Mouse (Mus musculus) forebrain, embryonic 11.5 days (tissue): ENCODE data around the gene 1700015G11Rik. TPM values are rescaled to one million over a fixed set of nuclear protein-coding genes. Genes with fewer than 3 reads are reported as not detected.

Experiments
- ATAC-seq: fragments of 200-750 bp; cut with Nextera tagmentation; replicated peaks from 2 replicates; pipeline ENCODE4 v1.8.0; 2017; ENCODE audit warnings: moderate TSS enrichment; ENCODE audit not compliant: low FRiP score
- DNase-seq: peaks from one replicate; pipeline ENCODE4 v3.0.0-alpha.2; 2017; ENCODE audit warnings: low spot score
- H3K27ac ChIP-seq: fragments of 300-500 bp; sonication (generic); 2 replicates; pipeline ENCODE4 v1.5.1; 2014; ENCODE audit warnings: low read depth, low read length
- H3K27me3 ChIP-seq: fragments of 300-500 bp; sonication (generic); 2 replicates; pipeline ENCODE4 v1.6.1; 2014; ENCODE audit warnings: mild to moderate bottlenecking, low read length, mixed read lengths; ENCODE audit not compliant: control insufficient read depth, insufficient read depth
- H3K36me3 ChIP-seq: fragments of 300-500 bp; sonication (generic); 2 replicates; pipeline ENCODE4 v1.6.1; 2014; ENCODE audit warnings: mild to moderate bottlenecking, low read length, moderate library complexity, mixed read lengths; ENCODE audit not compliant: control insufficient read depth, insufficient read depth
- H3K4me1 ChIP-seq: fragments of 300-500 bp; sonication (generic); replicated peaks from 2 replicates; pipeline ENCODE4 v1.6.1; 2014; ENCODE audit warnings: low read length, mixed read lengths; ENCODE audit not compliant: control insufficient read depth, insufficient read depth
- H3K4me2 ChIP-seq: fragments of 300-500 bp; sonication (generic); 2 replicates; pipeline ENCODE4 v1.6.1; 2014; ENCODE audit warnings: low read depth, mild to moderate bottlenecking, low read length, moderate library complexity, mixed read lengths; ENCODE audit not compliant: severe bottlenecking
- H3K4me3 ChIP-seq: fragments of 300-500 bp; sonication (generic); 2 replicates; pipeline ENCODE4 v1.5.1; 2014; ENCODE audit warnings: low read depth, low read length
- H3K9ac ChIP-seq: fragments of 300-500 bp; sonication (generic); 2 replicates; pipeline ENCODE4 v1.6.1; 2014; ENCODE audit warnings: low read length
- H3K9me3 ChIP-seq: fragments of 300-500 bp; sonication (generic); 2 replicates; pipeline ENCODE4 v1.6.1; 2016; ENCODE audit warnings: low read length, mixed read lengths; ENCODE audit not compliant: control insufficient read depth
- WGBS: fragments of 180-500 bp; shearing (Covaris S2); extraction: QIAGEN DNeasy Blood & Tissue Kit; methylation state at CpG from one replicate; pipeline ENCODE4 v1.1.7; 2014; 5-methylcytosine and 5-hydroxymethylcytosine counted together
- polyA plus RNA-seq: library from polyadenylated mRNA; unstranded; fragments of >200 nt; fragmentation: Nextera tagmentation; extraction: Ambion mirVana; gene quantifications from 2 replicates; pipeline ENCODE4 v1.2.1, GENCODE M21; 2014

The 1700015G11Rik gene
- polyA plus RNA-seq, 1 experiment from 2014 or later: not detected

- Histone ChIP-seq H3K4me2 (no peak overlapping the region), H3K27ac (no peak overlapping the region), H3K27me3 (no peaks in the 10 kb centered on the region), H3K4me1 (no peaks in the 10 kb centered on the region), H3K4me3 (no peak overlapping the region), H3K9me3 (no peaks in the 10 kb centered on the region), H3K36me3 (no peaks in the 10 kb centered on the region), H3K9ac (no peak overlapping the region)
- DNase-seq (no peak), ATAC-seq (no peak)
- 82% methylated on average over 7 of the region's 7 CpGs for WGBS
These were observed 2.1 kb downstream of the 1700015G11Rik start for GRCm38 (mm10) chr7:52013457-52013856.

GRCm38 (mm10) chr7:52007138-52007537 is 8.4 kb downstream of the 1700015G11Rik start:
- no peak for DNase-seq
- WGBS: 92% methylated on average over 2 of the region's 2 CpGs
- no peak for ATAC-seq
- H3K36me3 ChIP-seq: no peaks in the 10 kb centered on the region
- no peak overlapping the region for H3K9ac ChIP-seq
- H3K27ac ChIP-seq: no peak overlapping the region
- no peaks in the 10 kb centered on the region for H3K27me3 ChIP-seq
- no peak overlapping the region for H3K4me3 ChIP-seq
- no peaks in the 10 kb centered on the region for H3K4me1 ChIP-seq
- H3K9me3 ChIP-seq: no peaks in the 10 kb centered on the region
- H3K4me2 ChIP-seq: no peak overlapping the region

DNA sequence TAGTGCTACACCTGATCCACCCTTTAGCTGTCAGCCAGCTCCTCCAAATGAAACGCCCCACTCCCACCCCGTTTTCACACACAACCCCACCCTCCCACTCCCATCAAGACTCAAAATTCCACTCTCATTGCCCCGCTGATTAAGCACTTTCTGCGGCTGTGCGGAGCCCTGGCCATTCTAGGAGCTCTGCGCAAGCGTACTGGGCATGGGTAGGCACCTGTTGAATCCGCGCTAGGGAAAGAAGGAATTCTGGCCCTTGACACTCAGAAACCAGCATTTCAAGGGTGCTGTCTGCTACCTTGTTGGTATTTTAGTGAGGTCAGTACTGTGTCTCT is 9.3 kb downstream of the 1700015G11Rik start:
- Histone ChIP-seq H3K27me3 (no peaks in the 10 kb centered on the region), H3K4me3 (peak overlapping the region; percentile 59), H3K4me2 (peak overlapping the region; percentile 56), H3K27ac (no peak overlapping the region), H3K36me3 (no peaks in the 10 kb centered on the region), H3K9me3 (no peaks in the 10 kb centered on the region), H3K4me1 (no peaks in the 10 kb centered on the region), H3K9ac (no peak overlapping the region)
- WGBS: 2% methylated on average over 9 of the region's 9 CpGs
- DNase-seq: no peak
- ATAC-seq: no peak

DNA sequence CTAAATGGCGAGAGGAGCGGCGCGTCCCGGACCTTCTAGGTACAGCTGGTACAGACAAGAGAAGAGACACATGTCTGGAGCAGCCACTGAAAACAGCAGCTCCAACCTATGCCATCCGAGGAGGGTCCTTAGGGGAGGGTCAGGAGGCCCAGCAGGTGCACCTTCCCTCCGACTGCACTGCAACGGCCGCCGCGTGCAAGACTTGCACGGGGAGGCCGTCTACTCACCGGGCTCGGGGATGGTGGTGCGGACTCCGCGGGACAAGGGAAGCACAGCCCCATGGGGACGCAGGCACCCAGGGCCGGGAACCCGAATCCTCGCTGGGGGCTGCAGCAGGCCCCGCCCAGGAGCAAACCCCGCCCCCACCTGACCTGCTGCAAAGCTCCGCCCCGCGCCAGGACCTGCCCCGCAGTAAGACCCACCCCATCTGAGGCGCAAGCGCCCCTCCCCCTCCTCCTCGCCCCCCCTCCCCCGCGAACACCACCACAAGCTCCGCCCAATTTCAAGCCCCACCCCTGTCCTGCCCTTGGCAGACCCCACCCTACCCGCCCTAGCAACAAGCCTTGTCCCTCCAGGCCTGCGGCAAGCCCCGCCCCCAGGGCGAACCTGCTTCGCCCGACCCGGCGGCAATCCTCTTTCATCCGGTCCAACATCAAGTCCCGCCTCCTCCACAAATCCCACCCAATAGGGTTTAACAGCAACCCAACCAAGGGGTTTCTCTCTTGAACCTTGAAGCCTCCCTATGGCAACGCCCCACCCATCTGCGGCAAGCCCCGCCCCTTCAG is 9.8 kb downstream of the 1700015G11Rik start, which contains the start of gene Svip:
Svip (minus strand) TSS at position 508 of the 785 bp plus-strand sequence.
- Histone ChIP-seq H3K4me3 (peak within 1 kb of the TSS; percentile 59), H3K27ac (0 out of 2 replicates have a peak within 1 kb of the TSS, but pooled peaks have one; percentile 37), H3K4me1 (no peaks in the 10 kb centered on the region), H3K9me3 (no peaks in the 10 kb centered on the region), H3K36me3 (no peaks in the 10 kb centered on the region), H3K9ac (peak within 1 kb of the TSS; percentile 62), H3K4me2 (peak within 1 kb of the TSS; percentile 56), H3K27me3 (no peaks in the 10 kb centered on the region)
- peak; percentile 96 for ATAC-seq
- peak; percentile 96 for DNase-seq
- under 1% methylated on average over 45 of the region's 47 CpGs for WGBS

DNA sequence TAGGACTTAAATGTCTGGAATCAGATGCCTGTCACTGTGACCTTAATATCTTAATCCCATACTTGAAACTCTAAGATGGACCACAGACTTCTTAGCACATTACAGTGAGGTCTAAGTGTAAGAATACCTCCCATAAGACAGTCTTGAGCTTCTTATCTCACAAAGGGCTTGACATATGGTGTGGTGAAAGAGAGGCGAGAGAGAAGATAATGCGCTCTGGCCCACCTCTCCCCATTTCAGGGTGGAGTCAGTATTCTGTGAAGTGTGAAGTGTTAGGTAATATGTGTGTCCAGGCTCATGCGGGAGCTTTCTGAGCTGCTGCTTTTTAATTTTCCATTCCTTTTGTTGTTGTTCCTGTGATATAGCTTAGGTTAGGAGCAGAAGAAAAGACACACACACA is 24.5 kb downstream of the 1700015G11Rik start:
- Histone ChIP-seq H3K36me3 (no peaks in the 10 kb centered on the region), H3K27me3 (no peaks in the 10 kb centered on the region), H3K4me2 (no peak overlapping the region), H3K4me3 (no peak overlapping the region), H3K4me1 (no peaks in the 10 kb centered on the region), H3K9ac (no peak overlapping the region), H3K27ac (no peak overlapping the region), H3K9me3 (no peaks in the 10 kb centered on the region)
- ATAC-seq (no peak), DNase-seq (no peak)
- 89% methylated on average over 3 of the region's 3 CpGs for WGBS

GRCm38 (mm10) chr7:51986909-51987308 is 28.6 kb downstream of the 1700015G11Rik start:
- Histone ChIP-seq H3K9ac (no peak overlapping the region), H3K4me3 (no peak overlapping the region)

DNA sequence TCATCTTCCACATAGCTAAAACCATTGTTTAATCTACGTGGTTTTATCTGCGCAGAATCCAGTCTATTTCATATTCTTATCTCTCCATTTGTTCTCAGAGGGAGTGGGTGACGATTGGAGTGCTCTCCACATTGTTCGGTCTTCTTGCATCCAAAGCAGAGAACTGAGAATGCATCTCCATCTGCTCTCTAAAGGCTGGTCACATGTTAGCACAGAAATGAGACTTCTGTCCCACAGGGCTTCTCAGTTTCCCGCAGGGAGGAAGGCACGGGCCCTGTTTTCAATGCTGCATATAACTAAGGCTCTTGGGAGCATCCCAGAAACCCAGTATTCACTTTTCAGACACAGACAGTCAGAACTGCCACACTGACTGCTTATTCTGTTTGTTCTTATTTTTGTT is 29.8 kb downstream of the 1700015G11Rik start:
- DNase-seq: no peak
- no peaks in the 10 kb centered on the region for H3K36me3 ChIP-seq
- H3K4me2 ChIP-seq: no peak overlapping the region
- no peaks in the 10 kb centered on the region for H3K4me1 ChIP-seq
- H3K9me3 ChIP-seq: no peaks in the 10 kb centered on the region
- no peak for ATAC-seq
- no peak overlapping the region for H3K27ac ChIP-seq
- 89% methylated on average over 6 of the region's 6 CpGs for WGBS
- no peak overlapping the region for H3K4me3 ChIP-seq
- H3K27me3 ChIP-seq: no peaks in the 10 kb centered on the region
- no peak overlapping the region for H3K9ac ChIP-seq

More at GRCm38 (mm10) chr7:51986909-51987308, 28.6 kb downstream of the 1700015G11Rik start:
- Histone ChIP-seq H3K4me1 (no peaks in the 10 kb centered on the region), H3K27ac (no peak overlapping the region), H3K36me3 (no peaks in the 10 kb centered on the region), H3K4me2 (no peak overlapping the region), H3K27me3 (no peaks in the 10 kb centered on the region), H3K9me3 (no peaks in the 10 kb centered on the region)
- WGBS: 75% methylated on average over 6 of the region's 6 CpGs
- DNase-seq (no peak), ATAC-seq (no peak)

DNA sequence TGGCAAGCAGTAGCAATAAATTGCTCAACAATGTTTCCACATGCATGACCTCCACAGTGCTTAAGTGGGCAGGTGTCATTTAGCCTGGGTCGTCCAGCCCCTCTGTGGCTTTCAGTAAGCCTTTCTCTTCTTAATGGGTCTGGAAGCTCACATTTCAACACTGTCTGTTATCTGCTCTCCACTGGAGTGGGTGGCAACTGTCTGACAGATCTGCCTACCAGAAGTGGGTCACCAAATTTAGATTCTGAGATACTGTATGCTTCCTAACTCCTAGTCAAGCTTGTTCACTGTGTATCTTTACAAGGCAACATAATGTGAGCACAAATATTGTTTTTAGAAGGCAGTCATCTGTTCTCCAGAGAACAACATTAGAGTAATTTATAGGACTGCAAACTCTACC is 33.2 kb downstream of the 1700015G11Rik start:
- no peaks in the 10 kb centered on the region for H3K4me1 ChIP-seq
- 26% methylated on average over 1 of the region's 1 CpGs for WGBS
- H3K27me3 ChIP-seq: no peaks in the 10 kb centered on the region
- no peak overlapping the region for H3K4me2 ChIP-seq
- no peak overlapping the region for H3K9ac ChIP-seq
- no peak for ATAC-seq
- no peak overlapping the region for H3K4me3 ChIP-seq
- no peaks in the 10 kb centered on the region for H3K36me3 ChIP-seq
- DNase-seq: no peak
- no peaks in the 10 kb centered on the region for H3K9me3 ChIP-seq
- no peak overlapping the region for H3K27ac ChIP-seq

- WGBS: 43% methylated on average over 5 of the region's 5 CpGs
- Histone ChIP-seq H3K4me3 (no peak overlapping the region), H3K9me3 (no peaks in the 10 kb centered on the region), H3K27me3 (no peaks in the 10 kb centered on the region), H3K4me2 (no peak overlapping the region), H3K4me1 (peaks cover 3% of the 10 kb centered on the region; the same call in 1 of the 2 replicates), H3K27ac (no peak overlapping the region), H3K36me3 (no peaks in the 10 kb centered on the region), H3K9ac (no peak overlapping the region)
- ATAC-seq: no peak
- DNase-seq: no peak
These were observed 36.3 kb downstream of the 1700015G11Rik start for GRCm38 (mm10) chr7:51979271-51979670.
